Mouse (Mus musculus): ENCODE data around the gene Wnt5b.

The Wnt5b gene

DNA sequence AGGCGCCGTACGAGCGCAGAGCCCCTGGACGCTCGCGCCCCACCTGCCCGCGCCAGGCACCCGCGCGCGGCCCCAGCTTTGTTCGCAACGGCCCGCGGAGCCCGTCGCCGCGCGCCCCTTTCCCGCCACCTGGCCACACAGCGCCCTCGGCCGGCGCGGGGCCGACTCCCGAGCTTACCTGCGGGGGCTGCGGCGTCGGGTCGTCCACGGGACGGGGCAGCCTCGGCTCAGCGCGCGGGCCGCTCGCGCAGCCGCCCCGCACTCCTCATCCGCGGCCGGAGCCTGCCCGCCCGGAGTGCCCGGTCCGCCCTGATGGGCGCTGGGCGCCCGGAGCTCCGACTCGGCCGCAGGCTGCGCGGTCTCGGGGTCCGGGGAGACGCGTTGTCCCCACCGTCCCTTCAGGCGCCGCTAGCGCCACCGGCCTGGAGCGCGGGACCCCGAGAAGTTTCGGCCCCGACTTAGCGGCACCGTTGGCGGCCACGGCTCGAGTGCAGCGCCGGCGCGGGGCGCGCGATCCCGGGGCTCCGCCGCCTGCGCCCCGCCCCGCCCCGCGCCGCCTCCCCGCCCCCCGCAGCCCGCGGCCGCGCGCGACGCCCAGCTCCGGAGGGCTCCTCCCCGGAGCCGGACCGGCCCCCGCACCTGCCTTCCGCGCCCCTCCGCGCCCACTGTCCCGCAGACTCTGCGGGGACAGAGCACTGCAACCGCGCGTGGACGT lies at the start of gene Wnt5b:
TSS of gene Wnt5b (minus strand) at position 545 of the 715 bp plus-strand sequence.
- peak in 1 of 2 experiments; percentile 42 for DNase-seq (ENCODE audit: low spot score in 2 of 2)

DNA sequence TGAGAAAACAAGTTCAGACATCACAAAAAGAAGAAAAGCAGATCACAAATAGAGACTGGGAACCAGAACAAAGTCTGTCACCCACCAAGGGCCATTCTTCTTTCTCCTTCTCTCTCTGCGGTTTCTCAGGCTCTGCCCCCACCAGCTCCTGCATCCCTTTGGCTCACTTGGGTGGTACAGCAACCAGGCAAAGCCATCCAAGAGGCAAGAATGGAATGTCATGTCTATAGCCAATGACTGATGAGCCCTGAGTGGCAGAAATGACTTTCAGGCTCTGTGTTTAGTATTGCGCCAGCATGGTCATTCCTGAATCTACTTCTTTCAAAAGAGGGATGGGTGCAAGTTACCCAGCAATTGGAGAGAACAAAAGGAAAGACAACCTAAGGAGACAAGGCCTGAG lies 46.7 kb upstream of the Wnt5b start:
- DNase-seq (ENCODE audit: low spot score in 2 of 2), result no peak

DNA sequence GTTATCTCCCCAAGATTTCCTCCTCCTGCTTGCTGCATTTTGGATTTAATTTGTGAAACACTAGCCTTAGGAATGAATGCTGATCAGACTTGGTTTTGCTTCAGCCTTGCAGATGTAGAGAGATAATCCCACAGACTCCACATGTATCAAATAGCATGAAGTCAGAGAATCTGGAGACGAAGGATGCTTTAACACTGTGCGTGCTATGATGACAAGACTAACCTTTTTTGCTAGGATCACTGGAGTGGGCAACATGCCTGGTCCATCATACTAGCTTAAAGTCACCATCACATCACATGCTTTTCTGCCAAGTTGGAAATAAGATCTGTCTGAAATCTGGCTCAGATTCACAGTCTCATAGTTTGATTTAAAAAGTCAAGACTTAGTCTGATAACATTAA lies 43.8 kb upstream of the Wnt5b start:
- no peak for DNase-seq (ENCODE audit: low spot score in 2 of 2)

DNA sequence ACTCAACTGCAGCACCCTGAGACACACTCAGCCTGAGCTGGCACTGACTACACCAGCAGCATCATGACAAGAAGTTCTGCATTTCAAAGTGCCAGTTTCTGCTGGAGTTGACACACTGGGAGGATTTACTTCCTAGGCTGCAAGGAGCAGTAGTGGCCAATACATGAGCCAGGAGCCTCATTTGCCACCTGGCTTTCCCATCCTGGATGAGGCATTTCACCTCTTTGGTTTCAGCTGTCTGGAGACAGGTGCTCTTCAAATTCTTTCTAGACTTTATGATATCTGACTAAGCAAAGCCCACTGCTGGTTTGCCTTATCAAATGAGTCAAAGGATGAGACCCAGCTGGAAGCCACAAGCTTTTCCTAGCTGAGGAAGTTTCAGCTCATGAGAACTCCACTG lies 43.3 kb upstream of the Wnt5b start:
- no peak for DNase-seq (ENCODE audit: low spot score in 2 of 2)

DNA sequence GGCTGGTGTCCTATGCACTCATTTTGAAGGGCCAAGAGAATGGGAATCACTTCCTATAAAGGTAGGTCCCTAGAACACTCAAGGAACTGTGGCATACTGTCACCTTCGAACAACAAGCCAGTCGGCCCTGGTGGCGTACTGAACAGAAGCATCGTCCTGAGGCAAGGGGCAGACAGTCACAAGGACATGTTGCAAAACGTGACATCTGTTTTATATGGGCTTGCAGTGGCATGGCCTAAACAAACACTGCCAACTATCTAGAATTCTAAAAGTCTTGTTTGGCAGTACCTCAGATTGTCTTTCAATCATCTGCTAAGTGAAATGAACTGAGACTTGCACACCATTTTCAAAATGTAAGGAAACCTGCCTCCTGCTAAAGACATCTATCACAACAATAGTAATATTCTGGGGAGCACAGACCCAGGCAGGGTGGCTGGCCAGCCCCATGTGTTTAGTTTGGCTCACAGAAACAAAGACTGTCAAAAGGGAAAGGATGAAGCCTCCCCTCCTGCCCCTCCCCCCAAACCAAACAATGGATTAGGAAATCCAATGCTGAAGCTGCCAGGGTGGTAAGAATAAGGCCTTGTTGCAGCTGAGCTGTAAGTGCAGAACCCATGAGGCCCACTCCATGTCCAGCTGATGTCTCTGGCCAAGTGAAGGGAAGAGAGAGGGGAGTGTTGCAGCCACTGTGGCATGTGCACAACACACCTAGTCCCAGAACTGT lies 41.7 kb upstream of the Wnt5b start:
- no peak for DNase-seq (ENCODE audit: low spot score in 2 of 2)

DNA sequence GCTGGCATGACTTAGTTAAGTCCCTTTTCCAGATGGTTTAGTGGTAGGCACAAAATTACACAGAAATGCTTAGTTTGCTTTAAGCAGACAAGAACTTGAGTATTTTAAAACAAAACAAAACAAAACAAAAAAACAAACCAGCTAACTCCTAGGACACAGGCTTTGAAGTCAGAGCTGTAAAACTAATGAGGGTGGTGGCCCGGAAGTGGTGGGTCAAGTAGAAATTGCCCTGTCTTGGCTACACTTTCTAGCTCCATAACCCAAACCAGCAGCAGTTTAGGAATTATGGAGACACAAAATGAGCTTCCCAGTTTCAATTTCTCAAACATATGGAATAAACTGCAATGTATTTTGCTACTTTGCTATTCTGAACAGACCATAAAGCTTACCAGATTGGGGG lies 39.9 kb upstream of the Wnt5b start:
- DNase-seq (ENCODE audit: low spot score in 2 of 2), result no peak

DNA sequence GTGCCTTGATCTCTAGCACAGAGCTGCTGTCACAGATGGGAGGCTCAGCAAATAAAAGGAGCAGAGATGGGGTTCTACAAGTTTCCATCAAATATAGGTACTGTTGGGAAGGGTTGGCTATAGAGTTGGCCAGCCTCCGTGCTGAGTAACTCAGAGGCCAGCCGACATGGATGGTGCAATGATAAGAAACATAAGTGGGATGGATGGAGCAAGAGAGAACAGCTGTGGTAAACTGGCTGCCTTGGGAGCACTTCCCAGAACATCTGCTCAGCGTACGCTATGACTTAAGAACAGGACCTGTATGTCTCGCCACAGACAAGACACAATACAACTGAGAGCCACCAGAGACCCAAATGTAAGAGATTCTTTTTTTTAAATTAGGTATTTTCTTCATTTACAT lies 39.0 kb upstream of the Wnt5b start:
- no peak for DNase-seq (ENCODE audit: low spot score in 2 of 2)

DNA sequence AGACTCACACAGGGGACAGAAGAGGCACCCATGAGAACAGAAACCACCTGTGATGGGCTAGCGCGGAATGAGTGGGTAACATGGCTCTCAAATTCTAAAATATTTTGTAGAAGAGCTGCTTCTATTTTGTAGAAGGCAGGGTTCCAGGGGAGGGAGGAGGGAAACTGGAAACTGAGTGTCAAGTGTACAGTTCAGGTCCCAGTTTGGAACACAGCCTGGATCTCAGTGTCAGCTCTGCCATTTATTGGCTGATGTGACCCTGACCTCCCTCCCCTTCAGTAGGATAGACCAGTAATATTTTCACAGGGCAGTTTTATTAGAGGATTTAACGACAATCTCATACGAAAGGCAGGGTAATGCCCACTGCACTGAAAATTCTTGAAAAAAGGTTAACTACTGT lies 32.6 kb upstream of the Wnt5b start:
- DNase-seq (ENCODE audit: low spot score in 2 of 2), result no peak

DNA sequence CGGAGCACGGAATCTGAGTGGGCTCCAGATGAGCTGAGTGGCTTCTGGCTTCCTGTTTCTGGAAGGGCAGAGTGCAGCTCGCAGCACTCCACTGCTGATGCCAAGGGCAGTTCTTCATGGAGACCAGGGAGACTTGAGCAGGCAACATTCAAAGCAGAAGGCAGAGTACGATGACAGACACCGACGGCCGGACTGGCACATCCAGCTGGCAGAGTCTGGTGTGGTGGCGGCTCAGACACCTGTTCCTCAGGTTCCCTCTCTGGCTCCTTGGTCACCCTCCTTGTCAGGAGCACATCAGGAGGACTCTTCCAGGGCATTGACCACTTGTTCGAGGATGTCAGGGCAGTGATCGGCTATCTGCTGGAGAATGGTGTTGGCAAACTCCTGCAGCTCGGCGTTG lies 31.2 kb upstream of the Wnt5b start:
- DNase-seq (ENCODE audit: low spot score in 2 of 2), result no peak

DNA sequence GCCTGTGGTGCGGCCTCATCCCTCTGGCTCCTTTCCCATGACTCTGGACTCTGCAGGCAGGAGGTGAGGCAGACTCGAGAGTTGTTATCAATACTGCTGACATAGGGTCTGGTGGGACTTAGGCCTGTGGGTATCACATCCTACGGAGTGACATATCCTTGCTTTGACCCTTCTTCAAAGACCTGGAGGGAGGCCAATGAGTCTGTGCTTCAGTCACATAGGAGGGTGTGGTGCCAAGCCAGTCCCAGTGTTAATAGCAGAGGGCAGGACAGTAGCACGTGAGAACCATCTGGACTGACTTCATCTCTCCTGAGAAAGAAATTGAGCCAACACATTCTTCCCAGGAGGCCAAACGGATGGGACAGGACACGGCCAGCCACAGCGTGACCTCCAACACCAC lies 28.1 kb upstream of the Wnt5b start:
- no peak for DNase-seq (ENCODE audit: low spot score in 2 of 2)

DNA sequence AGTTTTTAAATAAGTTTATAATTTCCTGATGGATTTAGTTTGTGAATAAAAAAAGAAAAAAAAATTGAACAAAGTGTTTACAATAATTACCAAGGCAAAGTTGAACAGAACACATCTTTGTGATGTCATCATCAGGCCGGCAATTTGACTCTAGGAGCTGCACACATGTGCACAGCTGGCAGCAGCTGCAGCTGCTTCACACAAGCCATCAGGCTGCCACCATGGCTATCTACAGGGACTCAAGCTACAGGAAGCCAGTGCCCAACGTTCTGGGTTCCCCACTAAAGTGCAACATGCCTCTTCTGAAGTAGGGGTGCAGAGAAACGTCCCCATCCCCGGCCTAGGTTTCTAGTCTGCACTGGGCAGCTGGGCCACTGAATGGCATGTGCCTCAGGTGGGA lies 26.6 kb upstream of the Wnt5b start:
- peak in 1 of 2 experiments; percentile 12 for DNase-seq (ENCODE audit: low spot score in 2 of 2)

DNA sequence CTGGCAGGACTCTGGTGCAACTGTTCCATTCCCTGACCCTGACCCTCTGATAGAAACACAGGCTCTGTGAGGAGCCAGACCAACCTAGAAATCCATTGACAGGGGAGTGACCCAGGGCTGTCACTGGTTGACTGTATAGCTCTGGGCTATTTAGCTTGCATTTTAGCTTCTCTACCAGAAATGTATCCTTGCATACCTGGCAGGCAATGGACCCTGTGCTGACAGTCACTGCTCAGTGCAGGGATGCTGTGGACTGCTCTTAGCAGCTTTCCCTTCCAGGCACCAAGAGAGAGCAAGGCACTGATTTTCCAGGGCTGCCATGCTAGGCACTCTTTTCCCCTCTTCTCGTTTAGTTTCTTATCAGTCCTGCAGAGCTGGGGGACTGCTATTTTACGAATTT lies 24.2 kb upstream of the Wnt5b start:
- no peak for DNase-seq (ENCODE audit: low spot score in 2 of 2)

DNA sequence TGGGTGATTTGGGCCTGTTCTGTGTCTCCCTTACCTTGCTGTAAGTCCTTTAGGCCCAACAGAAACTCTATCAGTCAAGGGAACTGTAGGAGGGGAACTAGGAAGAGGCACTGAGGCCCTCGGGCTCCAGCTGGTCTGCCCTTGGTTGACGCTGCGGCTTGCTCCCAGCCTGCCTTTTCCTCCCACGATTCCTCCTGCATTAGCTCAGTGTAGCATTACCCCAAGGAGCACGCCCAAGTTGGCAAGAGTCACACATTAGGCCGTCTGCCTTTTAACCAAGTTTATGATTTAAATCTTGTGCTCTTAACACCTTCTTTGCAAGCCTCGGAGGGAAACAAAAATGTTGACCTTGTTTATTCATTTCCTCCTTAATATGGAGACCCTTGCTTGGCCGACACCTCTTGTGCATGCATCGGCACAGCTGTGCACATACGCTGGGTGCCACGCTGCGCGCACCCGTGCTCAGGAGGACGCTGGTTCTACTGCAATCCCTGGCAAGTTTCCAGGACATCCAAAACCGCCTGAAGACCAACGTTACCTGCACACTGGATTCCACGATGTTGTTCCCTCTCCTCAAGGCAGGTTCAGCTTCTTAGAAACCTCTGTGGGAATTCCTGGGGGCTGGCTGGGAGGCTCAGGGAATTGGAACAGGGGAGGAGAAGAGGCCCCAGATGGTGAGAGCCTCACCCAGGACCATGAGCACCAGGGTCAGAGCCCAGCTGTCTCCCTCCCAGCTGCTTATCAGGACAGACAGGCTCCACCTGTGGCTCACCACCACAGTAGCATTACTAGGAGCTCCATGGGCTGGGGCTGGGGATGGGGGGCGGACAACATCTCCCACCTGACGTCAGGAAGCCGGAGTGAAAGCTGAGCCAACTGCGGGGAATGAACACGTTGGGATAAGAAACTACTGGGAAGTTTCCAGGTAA lies 21.6 kb upstream of the Wnt5b start:
- DNase-seq (ENCODE audit: low spot score in 2 of 2), result no peak

DNA sequence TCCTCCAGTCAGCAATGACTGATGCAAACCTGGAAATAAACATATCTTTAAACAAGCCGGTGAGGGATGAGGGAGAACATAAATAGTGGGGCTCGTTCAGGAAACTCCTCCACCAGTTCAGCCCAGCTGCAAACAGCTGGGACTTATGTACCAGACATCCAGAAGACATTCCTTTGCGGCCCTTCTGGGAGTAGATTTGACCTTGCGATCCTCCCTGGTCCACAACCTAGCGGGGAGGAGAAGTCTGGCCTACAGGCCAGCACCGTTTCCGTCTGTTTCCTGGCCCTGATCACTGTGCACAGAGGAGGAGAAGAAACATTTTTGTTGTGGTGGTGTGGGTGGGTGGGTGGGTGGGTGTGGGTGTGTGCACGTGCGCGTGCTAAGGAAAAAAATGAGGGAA lies 18.4 kb upstream of the Wnt5b start:
- DNase-seq (ENCODE audit: low spot score in 2 of 2), result no peak

DNA sequence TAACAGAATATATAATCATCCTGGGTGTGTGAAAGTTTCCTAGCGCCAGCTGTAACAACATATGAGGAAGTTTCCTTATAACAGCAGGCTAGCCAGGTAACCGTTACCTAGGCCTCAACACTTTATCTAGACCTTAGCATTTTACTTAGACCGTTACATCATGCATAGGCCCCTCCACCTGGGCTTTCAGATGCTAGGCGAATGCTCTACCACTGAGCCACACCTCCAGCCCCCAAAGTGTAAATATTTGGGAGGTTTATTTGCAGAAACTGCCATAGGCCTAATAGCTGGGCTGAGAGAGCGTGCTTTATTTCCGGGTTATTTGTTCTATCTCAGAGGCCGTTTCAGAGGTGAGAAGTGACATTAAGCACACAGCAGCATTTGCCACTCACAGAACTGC lies 14.7 kb upstream of the Wnt5b start:
- no peak for DNase-seq (ENCODE audit: low spot score in 2 of 2)

DNA sequence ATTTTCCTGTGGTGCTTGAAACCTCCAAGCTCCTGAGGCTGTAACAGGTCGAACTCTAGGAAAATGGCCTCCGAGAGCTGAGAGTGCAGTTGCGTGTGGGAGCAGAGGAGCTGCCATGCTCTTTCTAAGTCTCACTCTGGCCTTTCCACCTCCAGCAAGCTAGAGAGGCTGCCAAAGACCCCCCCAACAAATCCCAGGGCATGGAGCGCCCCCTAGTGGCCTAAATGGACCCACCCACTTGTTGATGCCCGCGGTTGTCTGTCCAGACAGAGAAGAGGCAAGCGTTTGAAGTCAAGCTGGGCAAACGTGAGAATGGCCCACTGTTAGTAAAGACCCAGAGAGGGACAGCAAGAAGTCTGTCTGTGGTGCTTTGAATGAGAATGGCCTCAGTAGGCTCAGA lies 10.3 kb upstream of the Wnt5b start:
- DNase-seq (ENCODE audit: low spot score in 2 of 2), result peak in 1 of 2 experiments; percentile 20

DNA sequence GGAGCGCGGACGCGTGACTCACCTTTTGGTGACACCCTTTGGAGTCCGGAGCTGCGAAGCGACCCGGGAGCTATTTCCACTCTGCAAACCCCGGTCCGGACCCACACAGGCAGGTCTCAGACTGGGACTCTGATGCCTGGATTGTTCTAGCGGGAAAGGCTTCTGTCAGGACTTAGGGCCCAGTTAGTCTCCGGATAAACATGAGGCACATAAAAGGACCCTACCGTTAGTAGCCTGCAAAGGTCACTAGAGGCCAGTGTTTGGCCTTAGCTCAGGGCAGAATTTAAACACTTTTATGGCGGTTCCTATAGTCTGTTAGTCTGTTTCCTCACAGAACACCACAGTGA lies 344 bp upstream of the Wnt5b start:
- DNase-seq (ENCODE audit: low spot score in 2 of 2), result no peak

DNA sequence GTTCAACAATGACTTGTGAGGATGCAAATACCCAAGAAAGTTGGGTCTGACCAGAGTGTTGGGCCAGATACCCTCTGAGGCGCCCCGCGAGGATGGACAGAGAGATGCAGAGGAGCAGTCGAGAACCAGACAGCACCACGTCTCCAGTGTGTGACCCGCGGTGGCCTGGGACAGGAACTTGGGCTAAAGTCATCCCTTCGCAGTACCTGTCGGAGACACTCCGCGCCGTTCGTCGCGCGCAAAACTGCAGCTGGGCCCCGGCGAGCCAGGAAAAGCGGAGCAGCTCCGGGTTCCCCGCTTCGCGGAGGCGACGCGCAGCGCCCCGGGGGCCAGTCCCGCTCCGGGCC lies 718 bp downstream of the Wnt5b start:
- peak; percentile 25 to 40 for DNase-seq (ENCODE audit: low spot score in 2 of 2)

DNA sequence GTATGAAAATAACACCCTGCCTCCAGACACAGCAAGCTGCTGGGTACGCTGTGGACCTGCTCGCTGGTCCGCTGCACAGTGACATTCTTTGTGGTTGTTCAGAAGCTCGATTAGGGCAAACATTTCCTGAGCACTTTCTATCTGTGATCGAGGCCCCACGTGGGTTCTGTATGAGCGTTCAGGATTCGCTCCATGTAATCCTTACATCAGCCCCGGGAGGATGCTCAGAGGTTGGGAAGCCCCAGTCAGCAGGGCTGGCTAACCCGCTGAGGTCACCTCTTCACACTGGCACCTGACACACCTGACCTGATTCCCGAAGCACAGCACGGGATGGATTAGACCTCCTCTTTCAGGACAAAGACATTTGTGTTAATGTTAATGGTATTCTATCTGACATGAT lies 8.3 kb downstream of the Wnt5b start:
- DNase-seq (ENCODE audit: low spot score in 2 of 2), result no peak

DNA sequence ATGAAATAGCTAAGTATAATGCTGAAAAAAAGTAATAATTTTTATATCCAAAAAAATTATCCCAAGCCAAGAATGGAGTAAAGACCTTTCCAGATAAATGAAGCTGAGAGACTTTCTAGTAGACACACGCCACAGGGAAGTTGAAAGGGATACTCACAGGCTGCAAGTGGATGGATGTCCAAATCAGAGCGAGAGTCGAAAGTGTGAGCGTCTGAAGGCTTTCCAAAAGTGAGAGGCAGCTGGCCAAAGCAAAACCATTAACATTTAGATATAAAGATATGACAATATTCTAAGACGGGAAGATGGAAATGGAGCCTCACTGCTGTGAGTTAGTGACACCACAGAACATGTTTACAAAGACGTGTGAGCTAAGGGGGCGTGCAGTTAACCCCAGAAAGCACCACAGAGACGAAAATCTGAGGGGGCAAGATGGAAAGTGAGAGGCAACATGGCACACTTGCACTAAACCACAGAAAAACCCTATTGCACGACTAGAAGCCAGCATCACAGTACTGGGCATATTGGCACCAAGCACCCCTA lies 10.9 kb downstream of the Wnt5b start:
- no peak for DNase-seq (ENCODE audit: low spot score in 2 of 2)

DNA sequence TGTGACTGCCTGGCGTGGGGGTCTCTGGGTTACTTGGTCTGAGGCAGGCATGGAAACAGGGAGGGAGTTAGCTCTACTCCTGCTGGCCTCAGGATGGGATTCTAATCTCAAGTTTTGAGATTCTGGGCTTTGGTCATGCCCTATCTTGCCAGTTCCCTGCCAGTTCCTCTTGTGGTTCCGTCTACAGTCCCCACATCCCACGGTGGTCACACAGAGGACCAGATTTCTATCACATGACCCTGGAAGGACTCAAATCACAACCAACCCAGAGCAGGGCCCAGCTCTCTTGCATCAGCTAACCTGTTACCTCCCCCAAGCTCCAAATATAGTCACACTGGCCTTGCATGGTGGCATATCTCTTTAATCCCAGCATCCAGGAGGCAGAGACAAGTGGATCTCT lies 14.5 kb downstream of the Wnt5b start:
- DNase-seq (ENCODE audit: low spot score in 2 of 2), result no peak

DNA sequence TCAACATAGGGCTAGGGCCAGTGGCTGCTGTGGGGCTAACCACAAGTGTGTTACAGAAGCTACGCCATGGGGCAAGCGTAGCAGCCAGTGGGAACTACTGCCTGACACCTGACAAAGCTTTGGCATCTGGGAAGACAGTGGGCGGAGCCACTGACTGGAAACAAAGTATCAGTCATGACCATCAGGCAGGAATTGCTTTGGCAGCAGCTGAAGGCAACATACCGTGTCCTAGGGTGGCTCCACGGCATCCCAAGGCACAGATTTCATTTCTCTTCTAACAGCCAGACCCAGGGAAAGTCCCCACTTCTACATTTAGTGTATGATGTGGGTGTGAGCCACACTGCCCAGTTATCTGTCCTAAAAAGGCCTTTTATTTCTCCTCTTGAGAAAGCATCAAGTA lies 17.6 kb downstream of the Wnt5b start:
- DNase-seq (ENCODE audit: low spot score in 2 of 2), result no peak

Data from thymus, postnatal 10 days (tissue).